Mouse (Mus musculus) megakaryocyte, embryonic 14.5 days (primary cell): ENCODE results near the gene Lyrm1. TPM values are rescaled to one million over a fixed set of nuclear protein-coding genes. Genes with fewer than 3 reads are reported as not detected.

Experiments
- H3K27me3 ChIP-seq: replicated peaks from 2 replicates; pipeline ENCODE3; 2012; ENCODE audit warnings: inconsistent platforms
- H3K36me3 ChIP-seq: replicated peaks from 2 replicates; pipeline ENCODE3; 2012; ENCODE audit warnings: low read length, inconsistent platforms, mixed read lengths
- H3K4me1 ChIP-seq: 2 replicates; pipeline ENCODE4 v1.6.1; 2012; ENCODE audit warnings: inconsistent platforms
- H3K4me3 ChIP-seq: replicated peaks from 2 replicates; pipeline ENCODE3; 2012; ENCODE audit warnings: moderate library complexity, mild to moderate bottlenecking, inconsistent platforms
- H3K9me3 ChIP-seq: 2 replicates; pipeline ENCODE4 v1.6.1; 2012; ENCODE audit warnings: inconsistent platforms
- FLI1 ChIP-seq: IDR thresholded peaks from 2 replicates; pipeline ENCODE4 v1.6.1; 2012; ENCODE audit warnings: low read length, inconsistent platforms, mixed read lengths
- GATA1 ChIP-seq: IDR thresholded peaks from 3 replicates; pipeline ENCODE4 v1.6.1; 2012; ENCODE audit warnings: mixed read lengths, low read length, inconsistent platforms, borderline replicate concordance
- polyA plus RNA-seq: library from polyadenylated mRNA; stranded (reverse); fragments of >175 nt; gene quantifications from 2 replicates; pipeline ENCODE4 v1.2.3, GENCODE M21; 2012; ENCODE audit warnings: low replicate concordance; ENCODE audit not compliant: insufficient read depth

Lyrm1 gene
- polyA plus RNA-seq, 1 experiment, result 5.0 TPM

DNA sequence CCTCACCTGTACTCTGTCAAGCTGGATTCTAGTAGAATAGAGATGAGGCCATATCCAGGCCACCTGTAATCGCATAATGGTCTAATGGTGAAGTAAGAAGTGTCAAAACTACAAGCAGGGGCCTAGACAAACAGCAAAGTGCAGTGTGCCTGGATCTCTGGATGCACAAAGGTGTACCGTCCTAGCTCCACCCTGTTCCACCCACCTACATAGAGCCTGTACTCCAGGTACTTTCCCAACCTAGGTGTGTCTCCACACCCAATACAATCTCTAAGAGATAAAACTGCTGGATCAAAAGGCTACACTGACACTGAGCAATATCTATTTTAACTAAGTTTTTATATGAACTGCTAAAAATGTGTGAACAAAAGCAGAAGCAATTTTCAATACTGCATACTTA, 35.1 kb upstream of the Lyrm1 start:
- TF ChIP-seq FLI1, result no peak
- no peak for TF ChIP-seq GATA1
- no peaks in the 10 kb centered on the region for H3K27me3 ChIP-seq
- H3K4me3 ChIP-seq, result no peak overlapping the region
- peaks cover 38% of the 10 kb centered on the region for H3K4me1 ChIP-seq
- H3K36me3 ChIP-seq, result peaks cover 51% of the 10 kb centered on the region
- no peaks in the 10 kb centered on the region for H3K9me3 ChIP-seq

DNA sequence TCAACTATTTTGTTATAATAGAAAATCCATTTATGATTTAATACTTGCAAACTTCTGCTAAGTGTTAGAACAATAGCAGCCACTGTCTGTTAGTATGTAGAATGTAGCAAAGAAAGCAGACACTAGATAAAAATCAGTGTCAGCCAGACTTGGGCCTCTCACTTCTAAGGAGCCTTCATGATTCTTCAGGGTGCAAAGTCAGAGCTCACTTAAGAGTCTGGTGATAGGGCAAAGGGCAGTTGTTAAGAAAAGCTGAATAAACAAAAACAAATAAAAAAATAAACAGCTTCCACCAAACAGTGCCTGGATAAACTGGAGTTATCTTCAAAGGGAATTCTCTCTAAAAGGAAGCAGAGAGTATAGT, 34.7 kb upstream of the Lyrm1 start:
- TF ChIP-seq FLI1, result no peak
- no peak for TF ChIP-seq GATA1
- peaks cover 48% of the 10 kb centered on the region for H3K36me3 ChIP-seq
- peaks cover 38% of the 10 kb centered on the region for H3K4me1 ChIP-seq
- no peaks in the 10 kb centered on the region for H3K27me3 ChIP-seq
- no peak overlapping the region for H3K4me3 ChIP-seq
- no peaks in the 10 kb centered on the region for H3K9me3 ChIP-seq

DNA sequence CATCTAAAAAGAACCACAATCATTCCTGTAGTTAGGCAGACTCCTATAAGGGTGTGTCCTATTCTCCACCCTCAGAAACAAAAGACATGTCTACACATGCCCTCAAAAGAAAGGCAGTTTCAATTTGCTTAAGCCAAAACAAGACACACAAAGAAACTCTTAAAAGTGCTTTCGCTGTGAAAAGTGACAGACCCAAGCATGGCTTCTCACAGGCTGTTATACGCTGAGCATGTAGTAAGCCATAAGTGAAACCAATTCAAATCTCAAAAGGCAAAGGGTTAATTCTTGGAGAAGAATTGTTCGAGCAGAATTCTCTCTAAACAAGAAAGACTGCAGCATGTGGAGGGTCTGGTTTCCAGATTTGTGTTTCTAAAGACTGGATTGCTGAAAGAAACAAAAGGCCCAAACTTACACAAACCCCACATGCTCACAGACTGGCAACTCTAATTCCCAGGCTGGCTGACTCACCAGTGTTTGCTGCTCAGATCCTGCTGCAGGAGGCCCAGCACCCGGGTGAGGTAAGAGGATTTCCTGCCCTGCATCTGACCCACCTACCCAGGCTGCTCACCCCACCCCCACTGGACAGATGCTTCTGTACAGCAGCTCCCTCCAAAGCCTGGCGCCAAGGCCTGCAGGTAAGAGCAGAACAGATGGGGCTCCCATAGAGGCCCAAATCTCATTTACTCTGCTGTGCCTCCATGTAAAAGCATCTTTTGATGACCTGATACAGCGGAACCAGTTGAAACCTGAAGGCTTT, 34.1 kb upstream of the Lyrm1 start:
- peaks cover 44% of the 10 kb centered on the region for H3K36me3 ChIP-seq
- peaks cover 38% of the 10 kb centered on the region for H3K4me1 ChIP-seq

DNA sequence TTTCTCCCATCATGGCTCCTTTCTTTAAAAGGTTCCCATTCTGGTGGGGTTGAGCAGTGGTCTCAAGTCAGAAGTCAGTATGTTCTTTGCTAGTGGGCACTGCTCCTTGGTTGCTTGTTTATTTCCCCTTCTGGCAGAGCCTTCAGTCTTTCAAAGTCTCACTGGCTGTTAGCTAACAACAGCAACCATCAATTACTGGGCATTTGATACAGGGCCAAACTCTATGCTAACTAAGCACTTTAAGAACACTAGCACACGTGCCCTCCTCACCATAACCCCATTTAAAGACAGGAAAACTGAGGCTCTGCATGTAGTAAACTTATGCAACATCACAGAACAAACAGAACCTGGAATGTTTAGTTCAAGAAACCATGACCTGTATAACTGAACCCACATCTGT, 33.5 kb upstream of the Lyrm1 start:
- TF ChIP-seq FLI1 (no peak), GATA1 (no peak)
- Histone ChIP-seq H3K9me3 (no peaks in the 10 kb centered on the region), H3K36me3 (peaks cover 38% of the 10 kb centered on the region), H3K27me3 (no peaks in the 10 kb centered on the region), H3K4me1 (peaks cover 38% of the 10 kb centered on the region), H3K4me3 (no peak overlapping the region)

More for the DNA sequence above, 34.1 kb upstream of the Lyrm1 start:
- Histone ChIP-seq H3K9me3 (no peaks in the 10 kb centered on the region), H3K27me3 (no peaks in the 10 kb centered on the region), H3K4me3 (peak overlapping the region; percentile 56)
- no peak for TF ChIP-seq GATA1
- no peak for TF ChIP-seq FLI1

DNA sequence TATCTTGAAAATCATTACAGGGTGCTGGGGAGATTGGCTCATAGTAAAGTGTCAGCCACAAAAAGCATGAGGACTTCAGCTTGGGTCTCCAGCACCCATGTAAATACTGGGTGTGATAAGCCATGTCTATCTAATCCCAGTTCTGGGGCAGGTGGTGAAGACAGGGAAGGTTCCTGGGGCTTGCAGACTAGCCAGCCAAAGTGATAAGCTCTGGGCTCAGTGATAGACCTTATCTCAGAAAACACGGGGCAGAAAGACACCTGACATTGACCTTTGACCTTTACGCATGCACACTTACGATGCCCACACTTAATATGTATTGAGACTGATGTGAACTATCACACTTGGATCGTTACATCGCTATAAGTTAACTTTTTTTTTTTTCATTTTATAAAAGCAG, 31.2 kb upstream of the Lyrm1 start:
- Histone ChIP-seq H3K27me3 (no peaks in the 10 kb centered on the region), H3K4me3 (no peak overlapping the region), H3K9me3 (no peaks in the 10 kb centered on the region), H3K36me3 (peaks cover 22% of the 10 kb centered on the region), H3K4me1 (peaks cover 36% of the 10 kb centered on the region)
- no peak for TF ChIP-seq FLI1
- no peak for TF ChIP-seq GATA1

DNA sequence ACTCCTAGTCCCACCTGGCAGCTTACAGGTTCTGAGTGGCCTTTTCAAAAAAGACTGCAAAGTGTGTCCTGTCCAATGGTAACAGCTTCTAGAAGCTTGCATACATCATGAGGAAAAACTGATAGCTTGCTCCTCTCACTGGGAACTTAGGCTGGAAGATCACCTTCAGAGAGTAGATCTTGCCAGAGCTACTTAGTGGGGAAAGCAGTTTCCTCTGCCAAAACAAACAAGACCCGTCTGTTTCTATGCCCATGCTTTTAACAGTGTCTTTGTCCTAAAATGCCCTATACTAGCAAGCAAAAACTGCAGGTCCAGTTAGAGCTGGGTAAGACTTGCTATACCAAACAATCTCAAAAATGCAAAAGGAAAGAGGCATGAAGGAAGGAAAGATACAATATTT, 29.5 kb upstream of the Lyrm1 start:
- peaks cover 16% of the 10 kb centered on the region for H3K36me3 ChIP-seq
- TF ChIP-seq FLI1 (no peak), GATA1 (no peak)

DNA sequence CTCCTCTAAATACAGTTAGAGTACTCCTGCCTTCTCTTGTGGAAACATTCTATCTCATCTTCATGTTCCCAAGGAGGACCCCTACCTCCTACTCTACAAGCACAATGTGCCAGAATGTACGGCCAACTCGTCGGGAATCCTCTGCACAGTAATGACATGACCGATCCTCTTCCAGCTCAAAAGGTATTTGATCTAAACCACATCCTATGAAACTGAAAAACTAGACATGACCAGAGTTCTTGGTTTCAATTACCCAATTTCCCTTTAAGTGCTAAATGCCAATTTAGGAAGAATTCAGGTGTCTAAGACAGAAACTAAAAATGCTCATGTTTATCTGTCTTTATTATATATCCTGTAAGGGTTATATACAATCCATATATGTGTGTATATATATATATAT, 23.5 kb upstream of the Lyrm1 start:
- H3K4me3 ChIP-seq, result no peak overlapping the region
- H3K4me1 ChIP-seq, result peaks cover 6% of the 10 kb centered on the region; the same call in 1 of the 2 replicates
- H3K36me3 ChIP-seq, result peaks cover 9% of the 10 kb centered on the region
- H3K27me3 ChIP-seq, result no peaks in the 10 kb centered on the region
- no peak for TF ChIP-seq FLI1
- no peak for TF ChIP-seq GATA1
- no peaks in the 10 kb centered on the region for H3K9me3 ChIP-seq

More for the DNA sequence above, 29.5 kb upstream of the Lyrm1 start:
- Histone ChIP-seq H3K27me3 (no peaks in the 10 kb centered on the region), H3K4me3 (no peak overlapping the region), H3K9me3 (no peaks in the 10 kb centered on the region), H3K4me1 (peaks cover 23% of the 10 kb centered on the region)

DNA sequence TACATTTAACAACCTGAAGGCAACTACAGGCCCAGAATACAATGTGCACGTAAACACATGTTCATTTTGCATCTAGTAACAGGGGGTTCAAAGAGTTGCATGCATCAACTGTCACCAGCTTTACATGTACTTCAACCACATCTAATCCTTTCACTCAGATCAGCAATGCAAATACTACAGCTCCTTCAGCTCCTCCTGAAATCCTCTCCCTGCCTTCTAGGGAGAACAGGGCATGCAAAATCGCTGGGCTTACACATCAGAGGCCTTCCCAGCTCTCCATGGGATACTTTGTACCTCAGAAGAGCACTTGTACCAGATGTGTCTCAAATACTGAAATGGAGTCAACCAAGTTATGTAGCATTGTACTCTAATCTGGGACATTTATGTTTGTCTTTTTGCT, 22.6 kb upstream of the Lyrm1 start:
- no peak for TF ChIP-seq FLI1
- Histone ChIP-seq H3K4me3 (no peak overlapping the region), H3K4me1 (peaks cover 6% of the 10 kb centered on the region; the same call in 1 of the 2 replicates), H3K9me3 (no peaks in the 10 kb centered on the region), H3K36me3 (peaks cover 7% of the 10 kb centered on the region), H3K27me3 (no peaks in the 10 kb centered on the region)

DNA sequence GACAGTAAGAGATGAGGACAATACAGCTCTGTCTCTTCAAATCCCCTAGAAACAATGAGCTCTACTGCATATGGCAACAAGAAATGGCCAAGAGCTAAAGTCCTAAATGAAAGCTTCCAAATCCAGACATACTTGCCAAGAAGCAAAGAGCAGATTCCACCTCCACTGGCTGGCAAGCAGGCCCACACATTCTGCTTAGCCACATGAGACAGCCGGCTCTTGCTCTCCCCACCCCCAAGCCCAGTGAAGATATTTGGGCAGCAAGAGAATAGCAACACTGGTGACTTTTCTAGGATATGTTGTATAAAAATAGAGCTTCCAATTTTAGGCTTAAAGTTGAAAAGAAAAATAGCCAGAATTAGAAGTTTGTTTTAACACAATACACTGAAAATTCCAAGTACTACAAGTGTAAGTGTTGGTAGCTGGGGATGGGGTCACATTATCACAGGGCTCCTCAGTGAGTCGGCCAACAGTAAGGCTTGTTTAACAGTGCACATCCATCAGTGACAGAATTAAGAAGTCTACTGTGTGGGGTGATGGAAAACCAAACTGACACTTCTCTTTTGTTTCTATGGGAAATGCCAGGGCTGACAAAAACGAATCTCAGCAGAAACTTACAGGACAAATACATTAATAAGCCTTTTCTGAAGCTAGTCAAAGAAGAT, 19.8 kb upstream of the Lyrm1 start:
- Histone ChIP-seq H3K9me3 (no peaks in the 10 kb centered on the region), H3K4me1 (peaks cover 12% of the 10 kb centered on the region)

DNA sequence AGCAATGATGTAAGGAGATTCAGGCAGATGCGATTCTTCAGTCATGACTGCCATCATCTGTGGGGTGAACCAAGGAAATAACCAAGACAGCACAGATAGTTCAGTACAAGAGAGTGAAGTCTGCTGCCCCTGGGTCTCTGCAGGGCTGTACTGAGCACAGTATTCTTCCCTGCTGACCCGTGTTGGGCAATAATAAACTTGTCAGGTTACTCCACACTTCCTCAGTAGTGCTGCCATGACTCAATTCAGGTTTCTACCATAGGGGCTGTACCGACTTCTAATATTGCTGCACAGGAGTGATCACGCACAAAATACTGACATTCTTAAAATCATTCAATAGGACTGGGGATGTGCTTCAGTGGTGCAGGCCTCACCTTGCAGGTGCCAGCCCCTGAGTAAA, 16.5 kb upstream of the Lyrm1 start:
- Histone ChIP-seq H3K27me3 (no peaks in the 10 kb centered on the region), H3K9me3 (no peaks in the 10 kb centered on the region), H3K4me1 (peaks cover 12% of the 10 kb centered on the region), H3K4me3 (no peak overlapping the region), H3K36me3 (peaks cover 10% of the 10 kb centered on the region)
- TF ChIP-seq FLI1 (no peak), GATA1 (no peak)

More for the DNA sequence above, 19.8 kb upstream of the Lyrm1 start:
- Histone ChIP-seq H3K36me3 (peaks cover 10% of the 10 kb centered on the region), H3K27me3 (no peaks in the 10 kb centered on the region), H3K4me3 (no peak overlapping the region)
- TF ChIP-seq GATA1, result no peak
- TF ChIP-seq FLI1, result no peak

DNA sequence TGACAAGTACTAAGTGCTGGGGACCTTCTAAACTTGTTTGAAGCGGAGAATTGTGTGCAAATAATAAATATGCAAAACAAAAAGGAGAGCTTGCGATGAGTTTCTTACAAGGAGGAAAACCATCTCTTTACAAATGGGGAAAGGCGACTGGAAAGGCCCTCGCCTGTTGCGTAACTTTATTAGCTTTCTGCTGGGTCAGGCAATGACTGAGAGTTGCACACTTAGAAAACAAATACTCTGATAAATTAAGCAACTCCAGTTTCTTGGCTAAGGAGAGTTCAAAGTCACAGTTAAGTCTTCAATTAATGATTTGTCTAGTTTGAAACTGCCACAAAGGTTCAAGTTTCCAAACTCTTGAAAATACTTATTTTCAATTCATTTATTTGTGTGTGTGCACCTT, 15.3 kb upstream of the Lyrm1 start:
- H3K4me3 ChIP-seq, result no peak overlapping the region

More for the DNA sequence above, 15.3 kb upstream of the Lyrm1 start:
- no peaks in the 10 kb centered on the region for H3K27me3 ChIP-seq
- H3K9me3 ChIP-seq, result no peaks in the 10 kb centered on the region
- no peak for TF ChIP-seq GATA1
- no peak for TF ChIP-seq FLI1
- peaks cover 15% of the 10 kb centered on the region for H3K4me1 ChIP-seq
- H3K36me3 ChIP-seq, result peaks cover 10% of the 10 kb centered on the region
